Mouse (Mus musculus) bone marrow, adult 2 months (tissue): Measurements from ENCODE around the gene Adcy3. TPM values are rescaled to one million over a fixed set of nuclear protein-coding genes. Genes with fewer than 3 reads are reported as not detected.

ENCODE experiments used
- H3K27ac ChIP-seq: fragments of 200-500 bp; 2 replicates; pipeline ENCODE4 v1.5.1; 2012; ENCODE audit warnings: low read depth, mild to moderate bottlenecking, control low read depth, inconsistent platforms, low read length; ENCODE audit not compliant: control insufficient read depth, poor library complexity, insufficient read depth
- H3K4me1 ChIP-seq: fragments of 200-500 bp; 2 replicates; pipeline ENCODE4 v1.6.1; 2011; ENCODE audit warnings: low read length; ENCODE audit not compliant: control insufficient read depth, insufficient read depth
- H3K4me3 ChIP-seq: fragments of 200-500 bp; replicated peaks from 2 replicates; pipeline ENCODE3; 2011; ENCODE audit warnings: mild to moderate bottlenecking, low read depth, low read length, control low read depth; ENCODE audit not compliant: control insufficient read depth
- CTCF ChIP-seq: fragments of 200-500 bp; IDR thresholded peaks from 2 replicates; pipeline ENCODE4 v1.5.1; 2011; ENCODE audit warnings: low read length, control low read depth; ENCODE audit not compliant: control insufficient read depth, insufficient read depth
- POLR2A ChIP-seq: fragments of 200-500 bp; IDR thresholded peaks from 2 replicates; pipeline ENCODE4 v1.6.1; 2011; ENCODE audit warnings: low read depth, mild to moderate bottlenecking, control low read depth, low read length, borderline replicate concordance; ENCODE audit not compliant: control insufficient read depth
- WGBS: fragments of 180-500 bp; shearing (Covaris S2); methylation state at CpG from one replicate; pipeline ENCODE4 v1.1.7; 2018; 5-methylcytosine and 5-hydroxymethylcytosine counted together
- polyA plus RNA-seq: library from polyadenylated mRNA; stranded (reverse); fragments of >200 nt; gene quantifications from 2 replicates; pipeline ENCODE4 v1.2.4, GENCODE M21; 2011; ENCODE audit warnings: low replicate concordance; ENCODE audit not compliant: missing spikeins, insufficient read depth, insufficient read length

Adcy3 gene
- polyA plus RNA-seq, 1 experiment = 4.3 TPM

DNA sequence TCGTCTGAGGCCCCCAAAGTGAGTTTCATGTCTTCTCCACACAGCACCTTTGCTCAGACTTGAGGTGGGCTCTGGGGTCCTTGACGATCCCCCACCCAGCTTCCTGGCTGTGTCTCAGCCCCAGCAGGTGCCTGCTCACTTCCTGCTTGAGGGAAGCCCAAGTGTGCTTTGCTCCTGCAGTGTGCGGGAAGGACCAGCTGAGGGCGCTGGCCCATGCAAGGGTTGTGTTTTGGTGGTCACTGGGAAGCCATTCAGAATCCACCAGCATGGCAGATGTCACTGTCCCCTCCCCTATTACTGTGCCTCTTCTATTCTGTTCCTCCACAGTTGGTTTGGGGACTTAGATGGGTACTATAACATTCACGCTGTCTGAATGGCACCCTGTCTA is 56.2 kb downstream of the Adcy3 start:
- no peak overlapping the region for H3K4me3 ChIP-seq
- no peaks in the 10 kb centered on the region for H3K4me1 ChIP-seq
- TF ChIP-seq POLR2A (no peak), CTCF (peak; percentile 45)
- 32% methylated on average over 5 of the region's 5 CpGs for WGBS
- H3K27ac ChIP-seq = no peak overlapping the region

DNA sequence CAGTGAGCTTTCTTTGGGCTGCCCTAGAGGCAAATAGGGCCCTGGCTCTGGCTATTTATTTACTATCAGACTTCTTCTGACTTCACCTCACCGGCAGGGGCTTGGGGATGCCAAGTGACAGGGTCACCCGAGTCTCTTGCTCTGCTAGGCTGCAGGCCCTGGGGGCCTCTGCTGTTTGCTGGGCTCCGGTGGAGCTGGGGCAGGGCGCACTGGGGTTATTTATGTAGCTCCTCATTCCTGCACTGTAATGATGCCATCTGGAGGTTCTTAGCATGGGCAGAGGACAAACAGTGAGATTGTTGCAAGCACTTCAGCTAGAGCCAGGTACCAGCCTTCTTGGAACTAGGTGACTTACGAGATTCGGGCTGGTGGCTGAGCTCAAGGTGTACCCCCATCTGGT is 59.6 kb downstream of the Adcy3 start:
- Histone ChIP-seq H3K27ac (no peak overlapping the region), H3K4me1 (peaks cover 2% of the 10 kb centered on the region; the same call in 1 of the 2 replicates), H3K4me3 (no peak overlapping the region)
- TF ChIP-seq POLR2A (no peak), CTCF (no peak)
- WGBS = 83% methylated on average over 6 of the region's 6 CpGs

- Histone ChIP-seq H3K4me1 (peaks cover 2% of the 10 kb centered on the region; the same call in 1 of the 2 replicates), H3K27ac (no peak overlapping the region), H3K4me3 (no peak overlapping the region)
- 81% methylated on average over 10 of the region's 10 CpGs for WGBS
- TF ChIP-seq CTCF = no peak
- TF ChIP-seq POLR2A = no peak
These were observed 60.3 kb downstream of the Adcy3 start for GRCm38 (mm10) chr12:4193025-4193740.

DNA sequence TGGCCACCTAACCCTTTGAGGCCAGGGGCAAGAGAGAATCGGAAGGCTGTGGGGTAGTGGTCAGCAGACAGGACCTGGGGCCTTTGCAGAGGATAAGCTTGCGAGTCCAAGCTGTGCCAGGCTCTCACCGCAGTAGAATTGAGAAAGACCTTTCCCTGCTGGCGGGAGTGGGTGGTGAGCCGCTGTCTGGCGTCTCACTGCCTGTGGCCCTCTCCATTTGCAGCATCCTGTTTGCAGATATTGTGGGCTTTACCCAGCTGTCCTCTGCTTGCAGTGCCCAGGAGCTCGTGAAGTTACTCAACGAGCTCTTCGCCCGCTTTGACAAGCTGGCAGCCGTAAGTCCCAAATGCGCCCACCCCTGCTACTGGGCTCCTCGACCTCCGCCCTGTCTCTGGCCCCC is 61.7 kb downstream of the Adcy3 start:
- no peak overlapping the region for H3K27ac ChIP-seq
- no peak overlapping the region for H3K4me3 ChIP-seq
- TF ChIP-seq CTCF (no peak), POLR2A (no peak)
- peaks cover 2% of the 10 kb centered on the region; the same call in 1 of the 2 replicates for H3K4me1 ChIP-seq
- WGBS = 52% methylated on average over 14 of the region's 14 CpGs

GRCm38 (mm10) chr12:4198702-4199101 is 65.8 kb downstream of the Adcy3 start:
- no peak overlapping the region for H3K27ac ChIP-seq
- no peak overlapping the region for H3K4me3 ChIP-seq
- TF ChIP-seq POLR2A (no peak), CTCF (no peak)
- 79% methylated on average over 4 of the region's 4 CpGs for WGBS
- H3K4me1 ChIP-seq = peaks cover 2% of the 10 kb centered on the region; the same call in 1 of the 2 replicates

- 92% methylated on average over 11 of the region's 11 CpGs for WGBS
- H3K27ac ChIP-seq = no peak overlapping the region
These were observed 66.4 kb downstream of the Adcy3 start for GRCm38 (mm10) chr12:4199271-4199670.

DNA sequence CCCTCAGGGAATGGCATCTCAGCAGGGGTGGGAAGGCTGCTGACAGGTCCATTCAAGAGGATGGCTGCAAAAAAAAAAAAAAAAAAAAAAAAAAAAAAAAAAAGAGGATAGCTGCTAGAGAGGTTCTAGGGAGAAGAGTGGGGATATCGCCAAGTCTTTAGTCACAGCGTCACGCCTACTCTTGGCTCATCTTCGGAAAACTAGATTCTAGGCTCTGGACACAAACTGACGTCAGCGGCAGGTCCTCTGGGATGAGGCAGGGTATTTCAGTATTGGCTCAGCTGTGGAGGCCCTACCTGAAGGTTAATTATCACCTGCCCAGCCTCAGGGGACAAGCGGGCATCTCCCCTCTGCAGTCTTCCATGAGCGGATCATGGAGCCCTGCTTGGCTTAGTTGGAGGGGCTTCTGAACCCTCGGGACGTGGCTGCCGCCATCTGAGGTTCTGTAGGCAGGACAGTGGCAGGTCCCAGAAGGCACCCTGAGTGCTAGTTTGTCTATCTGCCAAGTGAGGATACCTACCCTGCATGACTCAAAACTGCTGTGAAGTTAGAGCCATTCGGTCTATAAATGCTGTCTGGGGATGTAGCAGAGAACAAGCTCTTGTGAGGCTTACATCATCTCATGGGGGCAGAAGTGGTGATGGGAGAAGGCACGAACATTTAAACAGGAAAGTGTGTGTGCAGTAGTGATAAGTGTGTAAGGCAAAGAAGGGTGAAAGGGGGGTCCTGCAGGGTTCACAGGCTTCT is 68.7 kb downstream of the Adcy3 start:
- peaks cover under 1% of the 10 kb centered on the region; the same call in 1 of the 2 replicates for H3K4me1 ChIP-seq
- no peak overlapping the region for H3K27ac ChIP-seq
- H3K4me3 ChIP-seq = no peak overlapping the region
- no peak for TF ChIP-seq CTCF
- TF ChIP-seq POLR2A = no peak
- WGBS = 89% methylated on average over 13 of the region's 13 CpGs

More at GRCm38 (mm10) chr12:4199271-4199670, 66.4 kb downstream of the Adcy3 start:
- peaks cover 2% of the 10 kb centered on the region; the same call in 1 of the 2 replicates for H3K4me1 ChIP-seq
- no peak overlapping the region for H3K4me3 ChIP-seq
- TF ChIP-seq POLR2A (no peak), CTCF (no peak)

- Histone ChIP-seq H3K4me1 (no peaks in the 10 kb centered on the region), H3K27ac (no peak overlapping the region), H3K4me3 (no peak overlapping the region)
- WGBS = 75% methylated on average over 4 of the region's 4 CpGs
- no peak for TF ChIP-seq CTCF
- TF ChIP-seq POLR2A = no peak
These were observed 69.3 kb downstream of the Adcy3 start for GRCm38 (mm10) chr12:4202206-4202605.

DNA sequence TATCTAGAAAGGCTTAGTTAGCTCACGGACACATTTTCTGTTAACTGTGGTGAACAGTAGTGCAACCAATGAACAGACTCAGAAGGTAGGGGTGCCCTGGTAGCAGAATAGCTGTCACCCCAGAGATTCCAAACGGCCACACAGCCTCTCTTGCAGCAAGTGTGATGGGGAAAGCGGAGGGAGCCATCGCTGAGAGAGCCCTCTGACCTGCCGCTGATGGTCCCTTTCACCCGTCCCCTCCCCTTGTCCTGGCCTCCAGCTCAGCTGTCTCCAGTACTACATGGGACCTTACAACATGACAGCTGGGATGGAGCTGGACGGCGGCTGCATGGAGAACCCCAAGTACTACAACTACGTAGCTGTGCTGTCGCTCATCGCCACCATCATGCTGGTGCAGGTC is 73.2 kb downstream of the Adcy3 start:
- Histone ChIP-seq H3K4me1 (no peaks in the 10 kb centered on the region; the same call in 1 of the 2 replicates), H3K4me3 (no peak overlapping the region), H3K27ac (no peak overlapping the region)
- 91% methylated on average over 11 of the region's 11 CpGs for WGBS
- no peak for TF ChIP-seq POLR2A
- TF ChIP-seq CTCF = no peak
